Mouse (Mus musculus): Measurements from ENCODE around the gene Lbhd2.

GRCm38 (mm10) chr12:111385883-111386641 is 20.5 kb upstream of the Lbhd2 start:
- no peak for TF ChIP-seq POLR2A (IDR thresholded peaks at IDR 0.05; ENCODE audit: extremely low read depth, insufficient read depth, low read length)
- no peak for TF ChIP-seq CTCF (IDR thresholded peaks at IDR 0.05; ENCODE audit: extremely low read depth, insufficient read depth, low read length)

Measured in cortical plate, adult 2 months (tissue).